Mouse (Mus musculus): ENCODE results near the gene Sorcs1.

GRCm38 (mm10) chr19:50674921-50675320, 3.5 kb downstream of the Sorcs1 start:
- TF ChIP-seq FLI1 (IDR thresholded peaks at IDR 0.05; ENCODE audit: low read length), result no peak
- TF ChIP-seq GATA1 (IDR thresholded peaks at IDR 0.05; ENCODE audit: borderline replicate concordance, low read length), result no peak
